Mouse (Mus musculus) G1E (cell line): ENCODE measurements at regions not wholly inside any gene's neighbourhood (a gene's known extent, or its start where the extent isn't known, plus 50 kb on each side); places are given as distances from the start of the nearest gene placed in this dataset.

ENCODE experiments used
- ATAC-seq: 2 replicates; pipeline ENCODE4 v1.8.0; 2016; ENCODE audit warnings: mild to moderate bottlenecking; ENCODE audit not compliant: insufficient number of reproducible peaks, poor library complexity, low FRiP score, severe bottlenecking; ENCODE audit errors: extremely low read depth
- DNase-seq: peaks from one replicate; pipeline ENCODE4 v3.0.0; 2012; ENCODE audit warnings: low spot score
- H3K27me3 ChIP-seq: 2 replicates; pipeline ENCODE4 v1.6.1; 2012; ENCODE audit warnings: mild to moderate bottlenecking, low read length, inconsistent platforms; ENCODE audit not compliant: insufficient read depth
- H3K36me3 ChIP-seq: replicated peaks from 2 replicates; pipeline ENCODE3; 2012; ENCODE audit warnings: mild to moderate bottlenecking, inconsistent platforms
- H3K4me1 ChIP-seq: 2 replicates; pipeline ENCODE4 v1.6.1; 2012; ENCODE audit warnings: low read depth, low read length, inconsistent platforms, mixed read lengths; ENCODE audit not compliant: insufficient read depth
- H3K4me3 ChIP-seq: 2 replicates; pipeline ENCODE4 v1.5.1; 2012; ENCODE audit warnings: low read depth, mild to moderate bottlenecking, inconsistent platforms, low read length, moderate library complexity, mixed read lengths
- H3K9me3 ChIP-seq: replicated peaks from 2 replicates; pipeline ENCODE4 v1.6.1; 2012; ENCODE audit warnings: inconsistent platforms
- CTCF ChIP-seq: IDR thresholded peaks from 2 replicates; pipeline ENCODE4 v1.5.1; 2012; ENCODE audit warnings: low read depth, low read length, inconsistent platforms, mixed read lengths
- GATA1 ChIP-seq: IDR thresholded peaks from 2 replicates; pipeline ENCODE4 v1.6.1; 2012; ENCODE audit warnings: borderline replicate concordance, low read length, inconsistent platforms, mixed read lengths
- GATA2 ChIP-seq: IDR thresholded peaks from 2 replicates; pipeline ENCODE4 v1.6.1; 2012; ENCODE audit warnings: low read depth, low read length, inconsistent platforms, borderline replicate concordance
- POLR2AphosphoS5 ChIP-seq: IDR thresholded peaks from 2 replicates; pipeline ENCODE4 v1.6.1; 2012; ENCODE audit warnings: low read depth, low read length, inconsistent platforms; ENCODE audit not compliant: insufficient replicate concordance
- TAL1 ChIP-seq: conservative IDR thresholded peaks from 2 replicates; pipeline ENCODE4 v1.6.1; 2012; ENCODE audit warnings: low read depth, low read length, inconsistent platforms, mixed read lengths

GRCm38 (mm10) chrX:12840160-12841020 is 78.5 kb upstream of the Med14 start:
- Histone ChIP-seq H3K4me3 (no peak overlapping the region; the same call in 1 of the 2 replicates), H3K9me3 (no peaks in the 10 kb centered on the region), H3K4me1 (0 out of 2 replicates have a peak, but pooled peaks cover 3% of the 10 kb centered on the region), H3K36me3 (no peaks in the 10 kb centered on the region), H3K27me3 (peaks cover 5% of the 10 kb centered on the region; the same call in 1 of the 2 replicates)
- ATAC-seq: no peak
- TF ChIP-seq POLR2AphosphoS5 (no peak), TAL1 (no peak), GATA1 (no peak), GATA2 (no peak), CTCF (no peak)
- no peak for DNase-seq

- H3K36me3 ChIP-seq: no peaks in the 10 kb centered on the region
- peaks cover 2% of the 10 kb centered on the region; the same call in 1 of the 2 replicates for H3K27me3 ChIP-seq
- H3K9me3 ChIP-seq: no peaks in the 10 kb centered on the region
- no peak overlapping the region for H3K4me3 ChIP-seq
- TF ChIP-seq GATA2 (no peak), TAL1 (no peak), CTCF (no peak), GATA1 (no peak), POLR2AphosphoS5 (no peak)
- 0 out of 2 replicates have a peak, but pooled peaks cover 3% of the 10 kb centered on the region for H3K4me1 ChIP-seq
- DNase-seq: peak; percentile 10
- no peak for ATAC-seq
Measured at GRCm38 (mm10) chrX:12839406-12840159, 77.7 kb upstream of the Med14 start.

- no peaks in the 10 kb centered on the region for H3K9me3 ChIP-seq
- 0 out of 2 replicates have a peak, but pooled peaks cover 3% of the 10 kb centered on the region for H3K4me1 ChIP-seq
- no peaks in the 10 kb centered on the region for H3K27me3 ChIP-seq
- TF ChIP-seq GATA2 (no peak), TAL1 (no peak), CTCF (no peak), POLR2AphosphoS5 (no peak), GATA1 (no peak)
- DNase-seq: no peak
- no peak for ATAC-seq
- no peaks in the 10 kb centered on the region for H3K36me3 ChIP-seq
- no peak overlapping the region for H3K4me3 ChIP-seq
Measured at GRCm38 (mm10) chrX:12837821-12838220, 75.9 kb upstream of the Med14 start.

GRCm38 (mm10) chrX:12834681-12835080 is 72.8 kb upstream of the Med14 start:
- ATAC-seq (no peak), DNase-seq (no peak)
- Histone ChIP-seq H3K36me3 (no peaks in the 10 kb centered on the region), H3K27me3 (no peaks in the 10 kb centered on the region), H3K4me1 (no peaks in the 10 kb centered on the region), H3K9me3 (no peaks in the 10 kb centered on the region), H3K4me3 (no peak overlapping the region)
- TF ChIP-seq GATA1 (no peak), TAL1 (no peak), CTCF (no peak), GATA2 (no peak), POLR2AphosphoS5 (no peak)

GRCm38 (mm10) chrX:12832709-12833108 is 70.8 kb upstream of the Med14 start:
- TF ChIP-seq POLR2AphosphoS5: no peak
- TF ChIP-seq CTCF: no peak
- no peak for TF ChIP-seq TAL1
- no peak for TF ChIP-seq GATA1
- no peak for TF ChIP-seq GATA2
- ATAC-seq: no peak
- Histone ChIP-seq H3K27me3 (no peaks in the 10 kb centered on the region), H3K4me1 (peaks cover 4% of the 10 kb centered on the region; the same call in 1 of the 2 replicates), H3K4me3 (no peak overlapping the region), H3K36me3 (no peaks in the 10 kb centered on the region), H3K9me3 (no peaks in the 10 kb centered on the region)
- no peak for DNase-seq

GRCm38 (mm10) chrX:12829165-12829564 is 67.3 kb upstream of the Med14 start:
- Histone ChIP-seq H3K27me3 (no peaks in the 10 kb centered on the region), H3K4me3 (no peak overlapping the region), H3K4me1 (peaks cover 24% of the 10 kb centered on the region), H3K9me3 (no peaks in the 10 kb centered on the region), H3K36me3 (no peaks in the 10 kb centered on the region)
- DNase-seq (no peak), ATAC-seq (no peak)
- TF ChIP-seq POLR2AphosphoS5 (no peak), TAL1 (no peak), CTCF (no peak), GATA1 (no peak), GATA2 (no peak)
